Mouse (Mus musculus) gastrocnemius, postnatal 10 days (tissue): Measurements from ENCODE around the gene Gm20388. TPM values are rescaled to one million over a fixed set of nuclear protein-coding genes. Genes with fewer than 3 reads are reported as not detected.

Source experiments
- DNase-seq: peaks from one replicate; pipeline ENCODE4 v3.0.0; 2021; ENCODE audit warnings: mixed read lengths
- total RNA-seq, 2 experiments: library from RNA; stranded (reverse); gene quantifications; 2 replicates each; pipeline ENCODE4 v1.2.3; 2021

The Gm20388 gene
- total RNA-seq, 2 experiments from 2014 or later = 2.9 to 6.0 TPM

DNA sequence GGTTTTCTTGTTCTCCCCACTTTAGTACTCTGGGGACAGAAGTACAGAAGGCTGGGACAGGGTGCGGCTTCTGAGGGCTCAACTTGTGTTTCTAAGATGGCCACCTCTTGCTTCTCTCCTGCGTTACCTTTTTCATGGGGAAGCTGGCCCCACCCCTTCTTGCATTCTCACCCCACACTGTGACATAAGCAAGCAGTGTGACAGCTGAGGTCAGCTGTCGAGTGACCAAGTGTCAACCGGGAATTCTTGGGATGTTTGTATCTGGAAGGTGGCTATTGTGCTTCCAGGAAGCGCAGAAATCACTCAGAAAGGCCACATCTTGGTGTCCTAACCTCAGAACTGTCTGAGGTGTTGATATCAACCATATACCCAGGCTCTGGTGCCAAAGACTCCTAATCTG is 1257.4 kb downstream of the Gm20388 start:
- no peak for DNase-seq

DNA sequence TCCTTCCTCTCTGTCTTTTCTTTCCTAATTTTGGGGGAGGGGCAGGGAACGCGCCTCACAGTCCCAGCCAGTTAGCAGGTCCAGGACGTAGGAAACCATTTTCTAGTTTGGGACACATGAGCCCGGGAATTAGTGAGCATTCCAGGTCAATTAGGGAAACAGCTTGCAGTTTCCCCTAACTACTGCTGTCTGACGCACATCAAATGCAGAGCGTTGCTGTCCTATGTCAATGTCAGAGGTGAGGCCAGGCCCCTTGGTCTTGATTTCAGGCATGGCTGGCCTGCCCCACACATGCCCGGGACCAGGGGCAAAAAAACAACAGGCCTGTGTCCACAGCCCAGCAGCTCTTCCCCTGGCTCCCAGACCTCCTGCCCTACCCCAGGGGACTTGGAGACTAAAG is 1259.5 kb downstream of the Gm20388 start:
- DNase-seq = no peak

- DNase-seq = no peak
Measured at GRCm38 (mm10) chr8:121170626-121171552, 1260.2 kb downstream of the Gm20388 start.

DNA sequence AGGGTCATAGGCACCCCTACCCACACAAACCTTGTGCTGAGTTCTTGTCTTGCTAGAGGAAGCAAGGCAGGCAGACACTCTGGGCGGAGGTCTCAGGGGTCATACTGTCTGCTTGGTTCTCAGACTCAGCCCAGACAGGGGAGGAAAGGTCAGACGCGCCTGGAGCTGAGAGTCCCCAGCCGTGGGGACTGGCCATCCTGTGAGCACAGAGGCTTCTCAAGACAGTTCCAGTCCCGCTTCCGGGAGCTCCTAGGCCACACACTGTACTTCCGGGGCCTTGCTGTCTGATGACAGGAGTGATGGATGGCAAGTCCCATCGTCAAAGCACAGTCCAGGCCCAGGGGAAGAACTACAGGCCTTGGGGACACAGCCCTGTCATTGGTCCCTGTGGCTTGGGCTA is 1261.9 kb downstream of the Gm20388 start:
- DNase-seq = no peak

DNA sequence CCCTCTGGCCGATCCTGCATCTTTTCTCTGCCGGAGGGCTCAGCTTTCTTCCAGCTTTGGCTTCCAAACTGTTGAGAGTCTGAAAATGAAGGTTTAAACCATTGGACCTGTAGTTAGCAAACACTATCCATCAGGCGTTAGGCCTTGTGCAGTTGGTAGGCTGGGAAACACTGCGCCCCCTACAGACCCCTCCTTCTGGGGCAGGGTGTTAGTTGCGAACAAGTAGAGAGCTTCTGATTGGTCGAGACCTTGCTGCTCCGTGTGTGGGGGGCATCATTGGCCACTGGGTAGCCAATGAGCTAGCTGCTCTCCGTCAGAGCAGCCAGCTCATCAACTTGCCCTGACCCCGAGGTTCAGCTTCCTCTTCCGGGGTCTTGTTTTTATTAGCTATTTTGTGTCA is 1263.5 kb downstream of the Gm20388 start:
- DNase-seq = no peak

DNA sequence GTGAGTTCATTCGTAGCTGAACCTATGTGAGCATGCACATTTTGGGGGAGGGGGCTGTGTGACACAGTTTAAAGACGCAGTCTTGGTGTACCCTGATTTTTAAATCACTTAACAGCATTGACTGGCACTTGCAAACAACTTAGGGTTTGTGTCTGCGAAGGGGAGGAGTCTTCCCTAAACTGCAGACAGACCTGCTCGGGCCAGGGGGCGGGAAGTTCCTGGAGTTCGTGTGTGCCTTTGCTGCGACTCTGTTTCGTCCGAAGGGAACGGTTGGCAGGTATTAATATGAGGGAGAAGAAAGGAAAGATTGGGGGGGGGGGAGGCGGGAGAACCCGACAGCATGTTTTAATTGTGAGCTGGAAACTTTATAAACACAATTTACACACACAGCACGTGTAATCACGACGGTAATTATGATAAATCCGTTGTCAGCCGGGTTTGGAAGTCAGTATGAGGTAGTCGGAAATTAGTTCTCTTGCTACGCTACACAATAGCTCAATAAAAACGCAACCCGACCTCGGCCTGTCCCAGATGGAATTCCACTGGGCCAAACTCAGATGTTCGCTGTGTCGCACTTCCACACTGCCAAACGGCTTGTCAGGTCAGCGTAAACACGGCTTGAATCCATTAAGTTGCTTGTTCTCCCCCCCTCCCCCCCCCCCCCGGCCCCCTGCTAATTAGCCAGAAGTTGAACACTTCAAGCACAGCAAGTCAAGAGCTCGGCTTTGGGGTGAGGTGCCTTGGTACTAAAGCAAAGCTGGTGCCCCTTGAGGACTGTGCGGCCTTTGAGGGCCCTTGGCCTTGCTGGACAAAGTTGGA is 1264.3 kb downstream of the Gm20388 start:
- no peak for DNase-seq

DNA sequence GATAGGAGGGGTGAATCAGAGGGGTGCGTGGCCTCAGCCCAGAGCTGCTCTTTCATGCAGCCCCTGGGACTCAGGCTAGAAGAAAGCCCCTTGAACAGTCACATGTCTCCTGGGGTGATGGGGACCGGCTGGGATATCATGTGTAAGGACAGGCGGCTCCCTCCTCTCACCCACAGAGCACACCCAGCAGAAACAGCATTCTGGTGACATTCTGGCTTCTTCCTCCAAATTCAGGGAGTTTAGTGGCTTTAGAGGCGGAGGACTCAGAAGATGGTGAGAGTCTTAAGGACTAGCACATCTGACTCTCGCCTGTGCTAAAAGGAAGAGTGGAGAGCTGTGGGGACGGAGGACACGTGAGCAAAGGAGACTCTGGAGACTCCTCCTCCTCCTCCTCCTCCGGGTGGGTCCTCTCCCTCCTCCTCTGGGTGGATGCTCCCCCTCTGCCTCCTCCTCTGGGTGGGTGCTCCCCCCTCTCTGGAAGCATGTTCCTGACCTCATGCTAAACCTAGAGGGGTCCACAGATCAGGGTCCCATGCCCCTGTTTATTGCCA is 1265.0 kb downstream of the Gm20388 start:
- no peak for DNase-seq

DNA sequence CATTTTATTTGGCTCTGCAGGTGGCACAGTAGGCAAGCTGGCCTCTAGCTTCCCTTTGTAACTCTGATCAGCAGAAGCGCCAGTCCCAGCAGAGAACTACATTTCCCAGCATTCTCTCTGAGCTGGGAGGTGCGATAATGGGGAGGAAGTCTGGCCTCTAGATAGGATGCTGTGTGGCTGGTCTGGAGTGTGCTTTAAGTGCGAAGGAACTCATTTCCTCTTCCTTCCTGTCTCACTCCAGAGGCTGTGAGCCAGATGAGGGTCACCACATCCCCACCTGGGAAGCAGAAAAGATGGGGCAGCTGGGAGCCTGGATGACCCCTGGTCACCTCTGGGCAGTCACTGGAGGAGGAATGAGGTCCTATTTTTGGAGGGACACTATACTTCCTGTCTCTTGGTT is 1265.7 kb downstream of the Gm20388 start:
- no peak for DNase-seq

GRCm38 (mm10) chr8:121180474-121181284 is 1270.0 kb downstream of the Gm20388 start:
- no peak for DNase-seq

- DNase-seq = no peak
Measured at GRCm38 (mm10) chr8:121181285-121181884, 1270.7 kb downstream of the Gm20388 start.

DNA sequence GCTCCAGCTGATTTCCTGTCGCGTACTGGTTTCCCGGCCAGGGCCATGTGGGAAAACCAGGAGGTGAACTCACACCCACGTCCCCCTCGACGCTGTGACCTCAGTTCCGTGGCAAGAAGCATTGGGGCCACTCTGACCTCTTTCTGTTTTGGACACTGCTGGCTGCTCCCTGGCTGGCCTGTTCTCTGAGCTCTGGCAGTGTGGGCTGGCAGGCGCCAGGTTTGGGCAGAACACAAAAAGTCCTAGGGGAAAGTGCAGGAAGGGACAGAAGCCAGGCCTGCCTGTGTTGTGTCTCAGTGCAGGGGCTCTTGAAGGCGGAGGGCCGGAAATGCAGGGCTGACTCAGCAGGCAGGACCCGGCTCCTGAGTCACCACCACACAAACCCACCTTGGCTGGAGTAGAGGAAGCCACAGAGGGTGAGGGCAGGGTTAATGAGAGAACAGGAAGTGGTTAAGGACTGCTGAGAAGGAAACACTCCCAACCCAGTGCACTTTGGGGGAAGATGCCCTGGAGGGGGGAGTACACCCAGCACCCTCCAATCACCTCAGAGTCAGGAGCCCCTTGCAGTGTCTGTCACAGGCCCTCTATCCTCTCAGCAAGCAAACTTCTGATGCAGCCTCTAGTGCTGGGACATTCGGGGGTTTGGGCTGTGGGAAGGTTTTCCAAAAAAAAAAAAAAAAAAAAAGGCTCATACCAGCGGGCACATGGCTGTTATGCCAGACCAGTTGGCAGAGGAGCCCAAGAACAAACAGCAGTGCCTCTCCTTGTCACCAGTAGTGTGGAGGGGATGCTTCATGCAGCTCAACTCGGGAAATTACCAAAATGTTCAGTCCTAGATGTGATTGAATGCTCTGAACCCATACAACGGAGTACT is 1277.1 kb downstream of the Gm20388 start:
- no peak for DNase-seq

GRCm38 (mm10) chr8:121188994-121189393 is 1278.4 kb downstream of the Gm20388 start:
- DNase-seq = no peak

DNA sequence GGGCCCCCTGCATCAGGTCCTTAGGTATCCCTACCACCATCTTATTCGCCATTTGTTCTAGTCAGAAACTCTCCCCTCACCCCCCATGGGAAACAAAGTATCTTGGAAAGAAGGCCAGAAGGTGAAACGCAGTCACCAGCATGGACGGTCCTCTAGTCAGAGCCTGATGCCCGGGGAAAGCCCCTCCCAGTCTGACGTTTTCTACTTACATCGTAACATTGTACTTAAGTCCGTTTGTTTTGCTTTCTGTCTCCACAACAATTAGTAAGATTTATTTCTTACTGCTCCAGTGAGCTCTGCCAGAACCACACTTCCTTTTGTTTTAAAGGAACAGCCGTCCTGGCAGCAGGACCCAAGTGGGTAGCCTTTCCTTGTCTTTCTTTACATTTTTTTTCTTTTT is 1281.8 kb downstream of the Gm20388 start:
- DNase-seq = no peak

DNA sequence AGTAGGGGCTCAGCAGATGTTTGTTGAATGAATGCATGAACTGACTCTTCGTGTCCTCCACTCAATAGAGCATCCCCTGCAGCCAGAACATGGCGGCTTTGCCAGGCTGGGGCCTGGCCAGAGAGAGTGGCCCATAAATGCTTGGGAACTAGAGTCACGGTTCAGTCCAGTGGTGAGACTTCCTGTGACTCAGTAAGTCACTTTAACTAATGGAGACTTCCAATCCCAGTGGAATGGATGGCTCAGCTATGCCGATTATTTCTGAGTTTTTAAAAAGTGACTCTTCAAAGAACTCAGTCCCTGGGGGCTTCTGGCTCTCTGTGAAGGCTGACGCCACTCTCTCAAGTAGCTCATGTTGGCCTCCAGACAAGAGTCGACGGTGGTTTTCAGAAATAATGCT is 1285.3 kb downstream of the Gm20388 start:
- DNase-seq = no peak

GRCm38 (mm10) chr8:121196726-121197668 is 1286.4 kb downstream of the Gm20388 start:
- DNase-seq = no peak

DNA sequence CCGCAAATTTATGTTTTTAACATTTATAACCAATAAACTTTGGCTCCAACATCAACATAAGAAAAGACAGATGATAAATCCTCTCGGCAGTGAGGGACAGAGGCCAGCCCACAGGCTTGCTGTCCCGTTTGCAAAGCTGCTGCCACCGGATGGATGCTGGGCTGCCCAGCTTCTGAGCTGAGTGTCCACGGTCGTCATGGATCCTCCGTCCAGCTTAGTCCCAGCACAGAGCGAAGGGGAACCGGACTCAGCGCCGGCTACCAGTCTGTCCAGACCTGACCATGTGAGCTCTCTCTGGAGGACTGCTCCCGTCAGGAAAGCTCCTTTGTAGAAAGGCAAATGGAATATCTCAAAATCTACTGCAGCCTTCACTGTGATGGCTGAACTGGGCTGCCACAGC is 1289.4 kb downstream of the Gm20388 start:
- no peak for DNase-seq

- no peak for DNase-seq
Measured at GRCm38 (mm10) chr8:121200979-121201378, 1290.3 kb downstream of the Gm20388 start.

GRCm38 (mm10) chr8:121201651-121202050 is 1291.0 kb downstream of the Gm20388 start:
- no peak for DNase-seq

GRCm38 (mm10) chr8:121203612-121204376 is 1293.2 kb downstream of the Gm20388 start:
- DNase-seq = no peak
